Mouse (Mus musculus) heart, embryonic 13.5 days (tissue): ENCODE data around the gene Abcc3. TPM values are rescaled to one million over a fixed set of nuclear protein-coding genes. Genes with fewer than 3 reads are reported as not detected.
"Not testable (repeated sequence)": the region's sequence is repeated elsewhere in the genome, so short reads cannot be mapped to it uniquely, and the experiment has no call there.

ENCODE experiments used
- ATAC-seq: fragments of 200-750 bp; cut with Nextera tagmentation; 2 replicates; pipeline ENCODE4 v1.8.0; 2017; ENCODE audit warnings: moderate TSS enrichment; ENCODE audit not compliant: insufficient number of reproducible peaks, low FRiP score, low TSS enrichment; ENCODE audit errors: extremely low read depth
- H3K27ac ChIP-seq: fragments of 300-500 bp; sonication (generic); replicated peaks from 2 replicates; pipeline ENCODE4 v1.5.1; 2015; ENCODE audit warnings: moderate library complexity, mild to moderate bottlenecking, inconsistent platforms
- H3K27me3 ChIP-seq: fragments of 300-500 bp; sonication (generic); replicated peaks from 2 replicates; pipeline ENCODE4 v1.6.1; 2015; ENCODE audit warnings: mild to moderate bottlenecking, inconsistent platforms
- H3K36me3 ChIP-seq: fragments of 300-500 bp; sonication (generic); 2 replicates; pipeline ENCODE4 v1.6.1; 2015; ENCODE audit warnings: mild to moderate bottlenecking, inconsistent platforms
- H3K4me1 ChIP-seq: fragments of 300-500 bp; sonication (generic); 2 replicates; pipeline ENCODE4 v1.6.1; 2015; ENCODE audit warnings: inconsistent platforms
- H3K4me2 ChIP-seq: fragments of 300-500 bp; sonication (generic); 2 replicates; pipeline ENCODE4 v1.6.1; 2015; ENCODE audit warnings: inconsistent platforms, mild to moderate bottlenecking, moderate library complexity
- H3K4me3 ChIP-seq: fragments of 300-500 bp; sonication (generic); 2 replicates; pipeline ENCODE4 v1.5.1; 2015; ENCODE audit warnings: moderate library complexity, mild to moderate bottlenecking, inconsistent platforms
- H3K9ac ChIP-seq: fragments of 300-500 bp; sonication (generic); 2 replicates; pipeline ENCODE4 v1.6.1; 2015; ENCODE audit warnings: inconsistent platforms, mild to moderate bottlenecking, moderate library complexity
- H3K9me3 ChIP-seq: fragments of 300-500 bp; sonication (generic); 2 replicates; pipeline ENCODE4 v1.6.1; 2016; ENCODE audit warnings: inconsistent platforms
- WGBS: fragments of 180-500 bp; shearing (Covaris S2); methylation state at CpG from one replicate; pipeline ENCODE4 v1.1.7; 2015; ENCODE audit warnings: mixed read lengths; 5-methylcytosine and 5-hydroxymethylcytosine counted together
- polyA plus RNA-seq: library from polyadenylated mRNA; unstranded; fragments of >200 nt; fragmentation: Nextera tagmentation; extraction: Ambion mirVana; gene quantifications from 2 replicates; pipeline ENCODE4 v1.2.1, GENCODE M21; 2015

Abcc3 gene
- polyA plus RNA-seq, 1 experiment from 2014 or later = 1.6 TPM

- Histone ChIP-seq H3K4me2 (no peak overlapping the region), H3K9me3 (no peaks in the 10 kb centered on the region), H3K27ac (no peak overlapping the region), H3K4me1 (peaks cover 26% of the 10 kb centered on the region), H3K9ac (no peak overlapping the region), H3K27me3 (peaks cover 46% of the 10 kb centered on the region), H3K36me3 (no peaks in the 10 kb centered on the region), H3K4me3 (no peak overlapping the region)
- no peak for ATAC-seq
- 57% methylated on average over 5 of the region's 5 CpGs for WGBS
Observed at GRCm38 (mm10) chr11:94402731-94403130, 9.9 kb upstream of the Abcc3 start.

- H3K9ac ChIP-seq, H3K27ac ChIP-seq, ATAC-seq, H3K4me2 ChIP-seq, H3K36me3 ChIP-seq, H3K4me3 ChIP-seq, H3K9me3 ChIP-seq: not testable (repeated sequence)
- 85% methylated on average over 4 of the region's 4 CpGs for WGBS
- H3K4me1 ChIP-seq = peaks cover 19% of the 10 kb centered on the region
- H3K27me3 ChIP-seq = peaks cover 42% of the 10 kb centered on the region
Observed at GRCm38 (mm10) chr11:94402029-94402428, 9.2 kb upstream of the Abcc3 start.

GRCm38 (mm10) chr11:94400996-94401395 is 8.2 kb upstream of the Abcc3 start:
- Histone ChIP-seq H3K9me3 (no peaks in the 10 kb centered on the region), H3K27ac (no peak overlapping the region), H3K4me2 (no peak overlapping the region), H3K4me1 (peaks cover 13% of the 10 kb centered on the region), H3K36me3 (no peaks in the 10 kb centered on the region), H3K9ac (no peak overlapping the region), H3K27me3 (peaks cover 34% of the 10 kb centered on the region), H3K4me3 (no peak overlapping the region)
- 65% methylated on average over 6 of the region's 6 CpGs for WGBS
- ATAC-seq = no peak

- no peak for ATAC-seq
- H3K9me3 ChIP-seq = no peaks in the 10 kb centered on the region
- H3K4me2 ChIP-seq = no peak overlapping the region
Observed at GRCm38 (mm10) chr11:94394107-94394506, 1.3 kb upstream of the Abcc3 start.

GRCm38 (mm10) chr11:94393490-94393889 is 693 bp upstream of the Abcc3 start:
- peaks cover 59% of the 10 kb centered on the region for H3K27me3 ChIP-seq
- not testable (repeated sequence) for H3K9ac ChIP-seq, H3K4me3 ChIP-seq, H3K4me1 ChIP-seq, H3K4me2 ChIP-seq, H3K9me3 ChIP-seq, ATAC-seq, H3K27ac ChIP-seq, H3K36me3 ChIP-seq
- 77% methylated on average over 4 of the region's 4 CpGs for whole genome bisulfite sequencing

More at GRCm38 (mm10) chr11:94394107-94394506, 1.3 kb upstream of the Abcc3 start:
- no peaks in the 10 kb centered on the region for H3K36me3 ChIP-seq
- H3K27me3 ChIP-seq = peaks cover 56% of the 10 kb centered on the region
- H3K27ac ChIP-seq = no peak overlapping the region
- no peak overlapping the region for H3K4me3 ChIP-seq
- WGBS = 39% methylated on average over 7 of the region's 7 CpGs
- peaks cover 9% of the 10 kb centered on the region; the same call in 1 of the 2 replicates for H3K4me1 ChIP-seq
- H3K9ac ChIP-seq = no peak overlapping the region

GRCm38 (mm10) chr11:94391661-94392060 is 1.1 kb downstream of the Abcc3 start:
- Histone ChIP-seq H3K27ac (no peak overlapping the region), H3K36me3 (no peaks in the 10 kb centered on the region), H3K9ac (no peak overlapping the region), H3K4me2 (no peak overlapping the region), H3K9me3 (no peaks in the 10 kb centered on the region), H3K4me1 (peaks cover 12% of the 10 kb centered on the region), H3K4me3 (no peak overlapping the region), H3K27me3 (peaks cover 54% of the 10 kb centered on the region)
- ATAC-seq = no peak
- 83% methylated on average over 10 of the region's 10 CpGs for WGBS

- Histone ChIP-seq H3K4me3 (no peak overlapping the region), H3K4me2 (no peak overlapping the region), H3K27me3 (peaks cover 54% of the 10 kb centered on the region), H3K27ac (no peak overlapping the region), H3K36me3 (no peaks in the 10 kb centered on the region), H3K9ac (no peak overlapping the region), H3K9me3 (no peaks in the 10 kb centered on the region), H3K4me1 (peaks cover 20% of the 10 kb centered on the region)
- 81% methylated on average over 6 of the region's 6 CpGs for WGBS
- no peak for ATAC-seq
Observed at GRCm38 (mm10) chr11:94390825-94391224, 2.0 kb downstream of the Abcc3 start.

GRCm38 (mm10) chr11:94389724-94390396 is 2.9 kb downstream of the Abcc3 start:
- ATAC-seq = no peak
- WGBS = 60% methylated on average over 6 of the region's 6 CpGs
- Histone ChIP-seq H3K4me1 (peaks cover 25% of the 10 kb centered on the region), H3K9me3 (no peaks in the 10 kb centered on the region), H3K4me3 (no peak overlapping the region), H3K27ac (no peak overlapping the region), H3K4me2 (no peak overlapping the region), H3K9ac (no peak overlapping the region), H3K27me3 (peaks cover 54% of the 10 kb centered on the region), H3K36me3 (no peaks in the 10 kb centered on the region)

GRCm38 (mm10) chr11:94389021-94389420 is 3.8 kb downstream of the Abcc3 start:
- H3K4me2 ChIP-seq = no peak overlapping the region
- no peak overlapping the region for H3K4me3 ChIP-seq
- H3K36me3 ChIP-seq = no peaks in the 10 kb centered on the region
- H3K9ac ChIP-seq = no peak overlapping the region
- H3K27ac ChIP-seq = no peak overlapping the region
- 69% methylated on average over 4 of the region's 4 CpGs for WGBS
- no peak for ATAC-seq
- no peaks in the 10 kb centered on the region for H3K9me3 ChIP-seq
- H3K27me3 ChIP-seq = peaks cover 53% of the 10 kb centered on the region
- H3K4me1 ChIP-seq = peaks cover 21% of the 10 kb centered on the region

- Histone ChIP-seq H3K4me2 (no peak overlapping the region), H3K27me3 (peaks cover 52% of the 10 kb centered on the region), H3K27ac (no peak overlapping the region), H3K9me3 (no peaks in the 10 kb centered on the region), H3K4me1 (peaks cover 21% of the 10 kb centered on the region), H3K4me3 (no peak overlapping the region), H3K9ac (no peak overlapping the region), H3K36me3 (no peaks in the 10 kb centered on the region)
- WGBS = 61% methylated on average over 4 of the region's 4 CpGs
- no peak for ATAC-seq
Observed at GRCm38 (mm10) chr11:94387756-94388155, 5.0 kb downstream of the Abcc3 start.

- Histone ChIP-seq H3K27ac (no peak overlapping the region), H3K9me3 (no peaks in the 10 kb centered on the region), H3K4me1 (peaks cover 15% of the 10 kb centered on the region), H3K9ac (peak overlapping the region; percentile 54; the same call in 1 of the 2 replicates), H3K4me2 (peak overlapping the region; percentile 47), H3K27me3 (peaks cover 42% of the 10 kb centered on the region), H3K36me3 (no peaks in the 10 kb centered on the region), H3K4me3 (no peak overlapping the region)
- WGBS = 14% methylated on average over 12 of the region's 12 CpGs
- no peak for ATAC-seq
Observed at GRCm38 (mm10) chr11:94385977-94386771, 6.6 kb downstream of the Abcc3 start.
